Mouse (Mus musculus) kidney, embryonic 15.5 days (tissue): ENCODE measurements around the gene Zbtb34. TPM values are rescaled to one million over a fixed set of nuclear protein-coding genes. Genes with fewer than 3 reads are reported as not detected.
A peak's percentile ranks its signal among the peaks of the same experiment; 100 is the strongest.

Source experiments
- ATAC-seq: fragments of 200-750 bp; cut with Nextera tagmentation; replicated peaks from 2 replicates; pipeline ENCODE4 v1.8.0; 2017; ENCODE audit warnings: moderate TSS enrichment; ENCODE audit not compliant: low FRiP score
- H3K27ac ChIP-seq: fragments of 300-500 bp; sonication (generic); 2 replicates; pipeline ENCODE4 v1.5.1; 2015; ENCODE audit warnings: mild to moderate bottlenecking, inconsistent platforms
- H3K27me3 ChIP-seq: fragments of 300-500 bp; sonication (generic); 2 replicates; pipeline ENCODE4 v1.6.1; 2015; ENCODE audit warnings: inconsistent platforms
- H3K36me3 ChIP-seq: fragments of 300-500 bp; sonication (generic); 2 replicates; pipeline ENCODE4 v1.6.1; 2015; ENCODE audit warnings: inconsistent platforms
- H3K4me1 ChIP-seq: fragments of 300-500 bp; sonication (generic); 2 replicates; pipeline ENCODE4 v1.6.1; 2015; ENCODE audit warnings: inconsistent platforms
- H3K4me2 ChIP-seq: fragments of 300-500 bp; sonication (generic); 2 replicates; pipeline ENCODE4 v1.6.1; 2015; ENCODE audit warnings: moderate library complexity, mild to moderate bottlenecking, inconsistent platforms
- H3K4me3 ChIP-seq: fragments of 300-500 bp; sonication (generic); replicated peaks from 2 replicates; pipeline ENCODE4 v1.5.1; 2015; ENCODE audit warnings: mild to moderate bottlenecking, inconsistent platforms
- H3K9ac ChIP-seq: fragments of 300-500 bp; sonication (generic); 2 replicates; pipeline ENCODE4 v1.6.1; 2015; ENCODE audit warnings: mild to moderate bottlenecking, inconsistent platforms
- H3K9me3 ChIP-seq: fragments of 300-500 bp; sonication (generic); replicated peaks from 2 replicates; pipeline ENCODE4 v1.6.1; 2016; ENCODE audit warnings: inconsistent platforms
- WGBS: fragments of 180-500 bp; shearing (Covaris S2); methylation state at CpG from one replicate; pipeline ENCODE4 v1.1.7; 2015; ENCODE audit warnings: mixed read lengths; 5-methylcytosine and 5-hydroxymethylcytosine counted together
- polyA plus RNA-seq: library from polyadenylated mRNA; unstranded; fragments of >200 nt; fragmentation: Nextera tagmentation; extraction: Ambion mirVana; gene quantifications from 2 replicates; pipeline ENCODE4 v1.2.1, GENCODE M21; 2015

Zbtb34 gene
- 6.0 and 6.9 TPM in 2 replicates for polyA plus RNA-seq

DNA sequence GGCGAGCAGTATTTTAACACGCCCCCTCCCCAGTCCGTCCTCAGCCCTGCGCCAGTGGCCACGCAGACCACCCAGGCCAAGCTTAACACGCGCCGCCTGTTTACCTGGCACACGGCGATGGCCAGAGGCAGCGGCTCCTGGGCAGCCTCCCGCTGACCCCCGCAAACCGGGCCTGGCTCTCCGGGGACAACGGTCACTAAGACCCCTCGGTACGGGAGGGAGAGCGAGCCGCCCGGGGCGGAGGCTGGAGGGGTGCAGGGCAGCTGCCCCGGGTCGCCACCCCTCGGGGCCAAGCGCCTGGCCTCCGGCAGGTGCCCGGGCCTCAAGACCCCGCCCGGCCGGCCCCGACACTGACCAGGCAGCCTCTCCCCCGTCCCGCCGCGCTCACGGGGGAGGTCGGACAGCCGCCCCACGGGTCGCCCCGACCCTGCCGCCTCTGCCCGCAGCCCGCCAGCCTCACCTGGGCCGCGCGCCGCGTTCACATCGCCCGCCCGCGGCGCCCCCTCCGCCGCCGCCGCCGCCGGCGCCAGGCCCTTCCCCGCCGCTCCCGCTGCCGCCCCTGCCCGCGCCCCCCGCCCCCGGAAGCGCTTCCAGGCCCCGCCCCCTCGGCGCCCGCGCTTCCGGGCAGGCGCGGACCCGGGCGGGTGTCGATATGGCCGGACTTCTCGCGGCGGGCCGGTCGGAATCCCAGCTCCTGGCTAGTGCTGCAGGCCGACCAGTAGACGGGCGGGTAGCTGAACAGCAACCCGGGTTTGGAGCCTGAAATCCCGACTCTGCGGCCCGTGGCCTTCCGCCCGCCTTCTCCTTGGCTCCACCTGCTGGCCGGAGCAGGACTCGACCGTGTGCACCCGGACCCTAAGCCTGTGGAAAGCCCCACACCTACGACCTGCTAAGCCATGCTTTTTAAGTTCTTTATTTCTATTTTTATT, at the start of gene Zbtb34:
TSS of gene Zbtb34 (minus strand) at position 554 of the 929 bp plus-strand sequence.
- Histone ChIP-seq H3K4me2 (peak within 1 kb of the TSS; percentile 89), H3K27ac (peak within 1 kb of the TSS; percentile 87), H3K9ac (peak within 1 kb of the TSS; percentile 94), H3K36me3 (peaks cover 16% of the 10 kb centered on the region), H3K4me1 (peaks cover 36% of the 10 kb centered on the region), H3K27me3 (peaks cover 6% of the 10 kb centered on the region; the same call in 1 of the 2 replicates), H3K4me3 (peak within 1 kb of the TSS; percentile 99), H3K9me3 (no peaks in the 10 kb centered on the region)
- under 1% methylated on average over 61 of the region's 102 CpGs for WGBS
- peak; percentile 74 for ATAC-seq

DNA sequence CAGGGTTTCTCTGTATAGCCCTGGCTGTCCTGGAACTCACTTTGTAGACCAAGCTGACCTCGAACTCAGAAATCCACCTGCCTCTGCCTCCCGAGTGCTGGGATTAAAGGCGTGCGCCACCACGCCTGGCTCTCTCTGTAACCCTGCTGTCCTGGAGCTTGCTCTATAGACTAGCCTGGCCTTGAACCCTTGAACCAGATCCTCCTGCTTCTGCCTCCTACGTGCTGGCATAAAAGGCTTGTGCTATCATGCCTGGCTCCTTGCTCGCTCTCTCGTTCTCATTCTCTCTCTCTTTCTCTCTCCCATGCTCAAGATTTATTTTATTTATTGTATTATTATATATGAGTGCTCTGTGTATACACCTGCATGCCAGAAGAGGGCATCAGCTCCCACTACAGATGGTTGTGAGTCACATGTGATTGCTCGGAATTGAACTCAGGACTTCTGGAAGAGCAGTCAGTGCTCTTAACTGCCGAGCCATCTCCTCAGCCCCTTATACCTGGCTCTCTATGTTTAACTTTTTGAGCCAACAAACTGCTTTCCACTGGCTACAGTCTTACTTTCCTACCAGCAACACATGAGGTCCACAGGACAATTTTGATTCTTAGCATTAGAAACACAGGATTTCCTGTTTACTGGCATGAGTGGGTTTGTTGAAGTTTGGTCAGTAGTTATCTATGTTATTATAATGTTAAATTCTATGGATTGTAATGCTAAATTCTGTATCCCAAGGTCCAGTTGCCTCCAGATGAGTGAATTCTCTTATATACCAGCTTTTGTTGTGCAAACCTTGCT, 47.0 kb upstream of the Zbtb34 start:
- H3K9me3 ChIP-seq = no peaks in the 10 kb centered on the region
- no peaks in the 10 kb centered on the region for H3K36me3 ChIP-seq
- ATAC-seq = no peak
- no peak overlapping the region for H3K9ac ChIP-seq
- no peaks in the 10 kb centered on the region for H3K4me1 ChIP-seq
- WGBS = 91% methylated on average over 10 of the region's 10 CpGs
- no peak overlapping the region for H3K4me2 ChIP-seq
- no peak overlapping the region for H3K4me3 ChIP-seq
- no peaks in the 10 kb centered on the region for H3K27me3 ChIP-seq
- no peak overlapping the region for H3K27ac ChIP-seq

GRCm38 (mm10) chr2:33475961-33476360, 44.8 kb upstream of the Zbtb34 start:
- Histone ChIP-seq H3K4me1 (no peaks in the 10 kb centered on the region), H3K4me3 (no peak overlapping the region), H3K27ac (no peak overlapping the region), H3K36me3 (no peaks in the 10 kb centered on the region), H3K9me3 (no peaks in the 10 kb centered on the region), H3K27me3 (no peaks in the 10 kb centered on the region), H3K9ac (no peak overlapping the region), H3K4me2 (no peak overlapping the region)
- no peak for ATAC-seq

GRCm38 (mm10) chr2:33468466-33469097, 37.5 kb upstream of the Zbtb34 start, which contains the start of gene Zbtb43:
Gene Zbtb43, minus strand, starts transcription at chr2:33468559.
- Histone ChIP-seq H3K4me1 (peaks cover 27% of the 10 kb centered on the region), H3K9ac (peak within 1 kb of the TSS; percentile 89), H3K4me3 (peak within 1 kb of the TSS; percentile 94), H3K4me2 (peak within 1 kb of the TSS; percentile 82), H3K36me3 (peaks cover 9% of the 10 kb centered on the region), H3K9me3 (no peaks in the 10 kb centered on the region), H3K27ac (peak within 1 kb of the TSS; percentile 84), H3K27me3 (no peaks in the 10 kb centered on the region)
- WGBS = 6% methylated on average over 36 of the region's 36 CpGs
- ATAC-seq = peak; percentile 92

DNA sequence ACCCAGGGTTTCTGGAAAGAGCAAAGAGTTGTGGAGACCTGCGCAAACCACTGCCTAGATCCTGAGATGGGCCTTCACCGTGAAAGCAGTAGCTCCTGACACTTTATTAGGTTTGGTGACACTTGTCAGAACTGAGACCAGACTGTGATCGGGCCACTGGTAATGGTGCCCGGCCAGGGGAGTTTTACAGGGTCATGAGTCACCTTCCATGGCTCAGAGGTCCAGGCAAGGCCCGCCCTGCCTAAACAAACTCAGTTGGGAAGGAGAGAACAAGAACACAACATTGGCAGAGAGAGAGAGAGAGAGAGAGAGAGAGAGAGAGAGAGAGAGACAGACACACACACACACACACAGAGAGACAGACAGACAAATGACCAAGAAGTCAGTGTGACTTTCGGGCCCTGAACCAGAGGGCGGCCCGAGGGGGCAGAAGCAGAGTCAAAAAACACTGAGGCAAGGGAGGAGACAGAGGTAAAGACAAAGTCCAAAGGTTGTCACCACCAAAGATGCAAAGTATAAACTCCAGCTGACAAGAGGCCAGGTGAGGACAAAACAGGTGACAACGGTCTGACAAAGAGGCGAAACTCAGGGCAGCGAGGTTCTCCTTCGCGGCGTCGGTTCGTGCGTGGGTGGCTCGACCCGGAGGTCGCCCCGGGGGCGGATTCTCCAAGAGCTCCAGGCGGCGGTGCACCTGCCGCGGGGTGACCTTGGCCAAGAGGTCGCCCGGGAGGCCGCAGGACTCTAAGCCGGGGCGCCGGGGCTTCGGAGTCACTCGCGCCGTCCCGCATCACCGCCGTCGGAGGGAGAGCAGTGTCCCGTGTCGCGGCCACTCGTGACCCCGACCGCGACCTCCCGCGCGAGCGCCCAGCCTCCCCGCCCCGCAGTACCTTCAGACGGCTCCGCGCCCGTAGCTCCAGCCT, 36.7 kb upstream of the Zbtb34 start:
- Histone ChIP-seq H3K27ac (peak overlapping the region; percentile 84), H3K4me2 (peak overlapping the region; percentile 82), H3K4me1 (peaks cover 27% of the 10 kb centered on the region), H3K36me3 (peaks cover 17% of the 10 kb centered on the region), H3K4me3 (peak overlapping the region; percentile 94), H3K9me3 (no peaks in the 10 kb centered on the region), H3K9ac (peak overlapping the region; percentile 89), H3K27me3 (no peaks in the 10 kb centered on the region)
- 3% methylated on average over 54 of the region's 57 CpGs for WGBS
- ATAC-seq = peak; percentile 85

GRCm38 (mm10) chr2:33465966-33466365, 34.8 kb upstream of the Zbtb34 start:
- no peak for ATAC-seq
- H3K27ac ChIP-seq = no peak overlapping the region
- H3K4me2 ChIP-seq = no peak overlapping the region
- WGBS = 58% methylated on average over 4 of the region's 4 CpGs
- no peaks in the 10 kb centered on the region for H3K9me3 ChIP-seq
- H3K4me1 ChIP-seq = peaks cover 27% of the 10 kb centered on the region
- no peak overlapping the region for H3K4me3 ChIP-seq
- H3K27me3 ChIP-seq = no peaks in the 10 kb centered on the region
- H3K36me3 ChIP-seq = peaks cover 32% of the 10 kb centered on the region
- no peak overlapping the region for H3K9ac ChIP-seq

DNA sequence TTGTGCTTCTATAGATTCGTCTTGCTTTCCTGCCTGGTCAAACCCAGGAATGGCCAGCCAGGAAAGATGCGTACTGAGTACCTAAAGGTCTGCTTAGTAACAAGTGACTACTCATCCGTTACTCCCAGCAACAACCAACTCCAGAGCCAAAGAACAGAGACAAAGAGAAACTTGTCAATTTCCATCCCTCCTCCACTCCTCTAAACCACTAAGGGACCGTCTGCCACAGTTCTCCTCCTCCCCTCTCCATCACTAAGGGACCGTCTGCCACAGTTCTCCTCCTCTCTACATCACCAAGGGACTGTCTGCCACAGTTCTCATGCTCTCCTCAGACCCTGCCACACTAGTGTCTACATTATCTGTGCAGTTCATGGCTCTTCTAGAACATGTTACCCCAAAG, 34.1 kb upstream of the Zbtb34 start:
- Histone ChIP-seq H3K9me3 (no peaks in the 10 kb centered on the region), H3K27ac (no peak overlapping the region), H3K9ac (no peak overlapping the region), H3K27me3 (no peaks in the 10 kb centered on the region), H3K4me3 (no peak overlapping the region), H3K36me3 (peaks cover 39% of the 10 kb centered on the region), H3K4me2 (no peak overlapping the region), H3K4me1 (peaks cover 27% of the 10 kb centered on the region)
- WGBS = 76% methylated on average over 5 of the region's 5 CpGs
- ATAC-seq = no peak

GRCm38 (mm10) chr2:33462066-33462465, 30.9 kb upstream of the Zbtb34 start:
- H3K9me3 ChIP-seq = no peaks in the 10 kb centered on the region
- H3K27ac ChIP-seq = no peak overlapping the region
- H3K4me1 ChIP-seq = peaks cover 19% of the 10 kb centered on the region
- 87% methylated on average over 7 of the region's 7 CpGs for WGBS
- no peak overlapping the region for H3K4me3 ChIP-seq
- H3K36me3 ChIP-seq = peaks cover 64% of the 10 kb centered on the region
- no peaks in the 10 kb centered on the region for H3K27me3 ChIP-seq
- no peak overlapping the region for H3K9ac ChIP-seq
- no peak for ATAC-seq
- H3K4me2 ChIP-seq = no peak overlapping the region

DNA sequence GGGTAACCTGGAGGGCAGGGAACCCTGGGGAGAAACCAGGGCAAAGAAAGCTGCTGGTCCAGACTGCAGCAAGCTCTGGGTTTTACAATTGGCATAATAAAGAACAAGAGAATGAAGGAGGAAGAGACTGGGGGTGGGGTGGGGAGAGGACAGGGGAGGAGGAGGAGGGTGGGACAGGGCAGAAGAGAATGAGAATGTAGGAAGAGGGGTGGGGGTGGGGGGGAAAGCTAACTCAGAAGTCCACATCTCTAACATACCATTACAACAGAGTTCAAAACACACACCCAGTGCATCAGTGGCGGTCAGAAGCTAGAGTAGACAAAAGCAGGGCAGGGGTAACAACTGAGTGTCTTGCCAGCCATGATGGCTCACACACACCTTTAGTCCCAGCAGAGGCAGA, 29.9 kb upstream of the Zbtb34 start:
- Histone ChIP-seq H3K27me3 (no peaks in the 10 kb centered on the region), H3K36me3 (peaks cover 63% of the 10 kb centered on the region), H3K9me3 (no peaks in the 10 kb centered on the region), H3K4me3 (no peak overlapping the region), H3K9ac (no peak overlapping the region), H3K4me2 (no peak overlapping the region), H3K27ac (no peak overlapping the region), H3K4me1 (peaks cover 10% of the 10 kb centered on the region)
- 72% methylated on average over 1 of the region's 1 CpGs for WGBS
- ATAC-seq = no peak

DNA sequence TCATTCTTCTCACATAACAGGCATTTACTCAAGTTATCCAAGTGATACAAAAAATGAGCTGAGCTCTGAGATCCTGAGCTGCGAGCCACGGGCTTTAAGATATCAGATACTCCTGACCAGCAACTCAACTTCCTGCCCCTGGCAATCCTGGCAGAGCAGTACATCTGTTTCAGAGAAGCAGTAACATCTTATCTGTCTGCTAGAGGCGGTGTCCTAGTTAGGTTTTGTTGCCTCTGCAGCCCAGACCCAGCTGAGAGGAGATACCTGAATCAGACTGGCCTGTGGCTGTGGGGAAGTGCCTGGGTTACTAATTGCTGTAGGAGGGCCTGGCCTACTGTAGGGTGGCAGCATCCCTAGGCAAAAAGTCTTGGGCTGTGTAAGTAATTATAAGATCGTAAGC, 28.5 kb upstream of the Zbtb34 start:
- Histone ChIP-seq H3K9me3 (no peaks in the 10 kb centered on the region), H3K4me3 (no peak overlapping the region), H3K36me3 (peaks cover 72% of the 10 kb centered on the region), H3K27ac (no peak overlapping the region), H3K27me3 (no peaks in the 10 kb centered on the region), H3K4me1 (no peaks in the 10 kb centered on the region), H3K4me2 (no peak overlapping the region), H3K9ac (no peak overlapping the region)
- no peak for ATAC-seq
- 66% methylated on average over 4 of the region's 4 CpGs for WGBS

- no peak overlapping the region for H3K4me3 ChIP-seq
- H3K9ac ChIP-seq = no peak overlapping the region
- WGBS = 59% methylated on average over 3 of the region's 3 CpGs
- no peak overlapping the region for H3K4me2 ChIP-seq
- no peaks in the 10 kb centered on the region for H3K27me3 ChIP-seq
- ATAC-seq = no peak
- peaks cover 78% of the 10 kb centered on the region for H3K36me3 ChIP-seq
- H3K27ac ChIP-seq = no peak overlapping the region
- H3K9me3 ChIP-seq = no peaks in the 10 kb centered on the region
- peaks cover 5% of the 10 kb centered on the region; the same call in 1 of the 2 replicates for H3K4me1 ChIP-seq
Observed at GRCm38 (mm10) chr2:33456696-33457095, 25.6 kb upstream of the Zbtb34 start.
